Mouse (Mus musculus) frontal cortex, adult (tissue): ENCODE data around the gene Tec.

Experiments
- ATAC-seq: cut with Nextera tagmentation; 2 replicates; pipeline ENCODE4 v1.9.2; 2017; ENCODE audit warnings: mild to moderate bottlenecking, moderate library complexity, mixed read lengths; ENCODE audit not compliant: low TSS enrichment

The Tec gene

DNA sequence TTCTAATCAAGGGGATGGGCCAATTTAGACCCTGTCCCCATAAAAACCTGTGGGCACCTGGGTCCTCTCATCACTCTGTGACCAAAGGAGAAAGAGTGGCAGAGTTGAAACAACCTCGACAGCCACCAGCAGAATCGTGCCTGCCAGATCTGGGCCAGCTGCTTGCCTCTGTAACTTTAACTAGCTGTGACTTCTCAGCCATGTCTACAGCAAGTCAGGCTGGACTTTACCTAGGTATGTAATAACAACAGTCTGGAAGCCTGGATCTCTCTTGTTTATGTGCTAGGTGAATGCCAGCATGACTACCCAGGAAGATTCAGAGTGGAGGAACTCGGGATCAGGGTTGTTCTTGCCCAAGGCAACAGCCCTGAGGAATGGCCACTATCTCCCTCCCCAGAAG is 83.6 kb downstream of the Tec start:
- ATAC-seq: no peak

DNA sequence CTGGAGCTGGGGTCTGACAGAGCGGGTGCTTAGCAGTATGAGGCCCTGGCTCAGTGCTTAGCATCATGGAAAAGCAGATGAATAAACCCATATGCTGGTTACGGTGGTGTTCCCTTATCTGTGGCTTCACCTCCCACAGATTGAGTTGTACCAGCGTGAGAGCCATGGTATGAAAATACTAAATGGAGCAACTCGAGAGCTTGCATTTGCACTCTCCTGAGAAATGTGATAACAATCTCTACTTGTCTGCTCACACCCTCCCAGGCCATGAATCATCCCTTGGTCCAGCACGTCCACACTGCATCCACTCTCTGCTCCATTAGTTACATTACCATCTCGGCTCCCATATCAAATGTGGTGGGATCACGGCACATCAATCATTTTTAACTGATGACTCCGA is 84.3 kb downstream of the Tec start:
- peak; percentile 97 for ATAC-seq

DNA sequence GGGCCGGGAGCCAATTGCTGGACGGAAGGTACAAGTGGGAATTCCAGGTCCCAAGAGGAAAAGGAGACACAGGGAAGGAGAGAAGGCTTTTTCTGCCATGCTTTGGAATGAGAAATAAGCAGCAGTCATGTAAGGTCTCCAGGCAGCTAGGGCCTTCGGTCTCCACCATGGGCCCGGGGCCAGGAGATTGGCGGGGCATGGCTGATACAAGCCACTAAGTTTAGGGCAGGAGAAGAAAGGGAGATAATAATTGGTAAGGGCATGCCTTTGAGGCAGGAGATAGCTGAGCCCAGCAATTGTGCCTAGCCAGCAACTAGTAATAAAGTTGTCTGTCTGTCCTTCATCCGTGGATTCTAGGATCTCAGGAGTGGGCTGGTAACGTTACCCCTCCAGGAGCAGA is 85.2 kb downstream of the Tec start:
- ATAC-seq: no peak

DNA sequence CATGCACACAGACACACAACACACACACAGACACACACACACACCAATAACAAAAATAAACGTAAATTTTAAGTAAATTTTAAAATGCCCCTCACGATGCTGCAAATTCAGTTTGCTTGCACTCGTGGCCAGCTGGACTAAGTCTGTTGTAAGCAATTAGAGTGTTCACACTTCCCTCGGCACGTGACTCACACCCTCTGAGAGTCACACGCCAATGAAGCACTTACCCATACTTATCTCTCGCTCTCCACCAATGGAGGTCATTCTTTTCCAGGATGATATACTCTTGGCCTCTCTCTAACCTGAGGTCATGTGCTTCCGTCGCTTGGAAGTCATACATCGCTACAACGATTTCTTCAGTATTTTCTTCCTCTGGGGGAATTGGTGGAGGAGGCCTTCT is 86.5 kb downstream of the Tec start:
- no peak for ATAC-seq

DNA sequence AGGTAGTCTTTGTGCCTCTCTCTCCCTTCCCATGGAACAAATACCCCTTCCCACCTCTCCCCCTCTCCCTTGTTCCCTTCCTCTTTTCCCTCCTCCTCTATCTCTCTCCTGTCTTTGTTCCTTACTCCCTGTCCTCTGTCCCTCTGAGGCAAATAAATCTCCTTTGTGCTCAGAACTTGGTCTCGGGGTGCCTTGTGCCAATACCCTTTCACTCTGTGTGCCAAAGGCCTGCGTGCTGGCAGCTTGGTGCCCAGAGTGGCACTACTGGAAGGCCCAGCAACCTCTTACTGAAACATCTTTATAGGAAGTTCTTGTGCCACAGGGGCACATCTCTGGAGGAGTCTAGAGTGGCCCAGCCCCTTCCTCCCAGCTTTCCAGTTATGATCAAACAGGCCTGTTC is 91.7 kb downstream of the Tec start:
- ATAC-seq: no peak

DNA sequence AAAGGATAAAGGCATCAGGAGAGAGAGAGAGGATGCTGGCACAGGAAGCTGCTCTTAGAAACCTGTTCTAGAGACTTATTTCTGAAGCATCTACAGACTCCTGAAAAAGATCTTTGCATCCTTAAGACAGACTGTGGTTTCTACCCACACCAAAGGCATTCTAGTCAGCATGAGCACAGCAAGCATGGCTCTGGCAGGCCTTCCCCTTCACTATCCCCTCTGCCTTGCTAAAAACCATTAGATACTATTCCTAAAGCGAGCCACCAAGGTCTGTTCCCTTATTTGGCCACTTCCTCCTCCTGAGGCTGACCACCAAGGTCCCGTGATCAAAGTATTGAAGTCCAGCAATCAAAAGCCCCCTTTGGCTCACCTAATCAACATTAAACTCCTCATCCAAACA is 92.2 kb downstream of the Tec start:
- no peak for ATAC-seq

DNA sequence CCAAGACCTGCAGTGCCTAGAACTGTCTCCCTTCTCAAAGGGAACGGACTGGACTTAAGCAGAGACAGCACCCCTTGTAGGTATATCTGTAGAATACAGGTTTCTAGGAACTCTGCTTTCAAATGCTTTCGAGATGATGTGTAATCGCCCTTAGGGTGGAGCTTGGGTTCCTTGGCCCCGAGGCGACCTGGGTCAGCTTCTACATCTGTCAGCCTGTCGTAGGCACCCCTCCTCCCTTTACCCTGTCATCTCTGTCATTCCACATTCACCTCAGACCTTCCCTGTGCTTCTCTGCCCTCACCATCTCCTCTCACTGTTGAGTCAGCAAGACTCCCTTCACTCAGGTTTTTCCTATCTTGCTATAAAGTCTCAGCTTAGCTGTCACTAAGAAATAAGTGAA is 98.4 kb downstream of the Tec start:
- ATAC-seq: no peak

DNA sequence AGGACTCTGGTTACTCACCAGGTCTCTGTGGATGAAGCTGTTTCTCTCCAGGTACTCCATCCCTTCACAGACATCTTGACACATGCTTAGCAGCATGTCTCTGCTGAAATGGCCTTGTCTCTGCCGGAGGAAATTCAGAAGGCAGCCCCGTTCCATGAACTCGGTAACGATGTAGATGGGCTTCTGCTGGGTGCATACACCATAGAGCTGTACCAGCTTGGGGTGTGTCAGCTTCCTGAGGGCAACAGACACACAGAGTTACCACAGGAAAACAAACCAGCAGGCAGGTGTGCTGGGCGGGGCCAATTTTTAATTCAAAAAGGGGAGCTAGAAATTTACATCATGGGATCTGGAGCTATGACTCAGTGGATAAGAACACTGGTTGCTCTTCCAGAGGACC is 104.7 kb downstream of the Tec start:
- no peak for ATAC-seq

DNA sequence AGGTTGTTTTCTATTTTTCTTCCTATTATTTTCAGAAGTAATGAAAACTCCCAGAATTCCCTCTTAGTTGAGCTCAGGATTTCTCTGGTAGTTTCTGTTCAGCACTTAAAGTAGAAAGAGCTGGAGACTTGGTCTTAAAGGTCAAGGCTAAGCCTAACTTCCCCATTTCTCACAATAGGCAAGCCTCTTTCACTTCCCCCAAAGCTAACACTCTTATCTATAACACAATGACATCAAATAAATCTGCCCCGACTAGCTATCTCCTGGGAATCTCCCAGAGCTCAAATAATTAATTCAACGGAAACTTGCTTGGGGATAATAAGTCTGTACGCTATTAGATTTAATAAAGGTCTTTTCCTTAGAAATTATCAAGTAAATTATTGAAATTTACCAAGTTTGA is 105.3 kb downstream of the Tec start:
- no peak for ATAC-seq

DNA sequence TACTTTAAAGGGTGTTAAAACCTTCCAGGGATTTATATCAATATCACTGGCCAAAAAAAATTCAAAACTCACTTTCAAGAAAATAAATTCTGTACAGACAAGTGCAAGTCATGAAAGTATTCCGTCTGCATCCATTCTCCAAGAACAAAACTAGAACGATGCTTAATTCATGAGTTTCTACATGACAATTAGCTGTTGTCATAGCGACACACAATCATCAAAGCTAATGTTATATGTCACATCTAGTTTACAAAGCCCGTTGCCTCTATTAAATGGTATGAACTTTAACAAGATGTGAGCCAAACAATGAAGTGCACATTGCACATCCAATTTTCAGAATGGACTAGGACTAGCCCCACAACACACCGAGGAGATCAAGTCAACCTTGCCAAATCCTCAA is 106.5 kb downstream of the Tec start:
- ATAC-seq: no peak

DNA sequence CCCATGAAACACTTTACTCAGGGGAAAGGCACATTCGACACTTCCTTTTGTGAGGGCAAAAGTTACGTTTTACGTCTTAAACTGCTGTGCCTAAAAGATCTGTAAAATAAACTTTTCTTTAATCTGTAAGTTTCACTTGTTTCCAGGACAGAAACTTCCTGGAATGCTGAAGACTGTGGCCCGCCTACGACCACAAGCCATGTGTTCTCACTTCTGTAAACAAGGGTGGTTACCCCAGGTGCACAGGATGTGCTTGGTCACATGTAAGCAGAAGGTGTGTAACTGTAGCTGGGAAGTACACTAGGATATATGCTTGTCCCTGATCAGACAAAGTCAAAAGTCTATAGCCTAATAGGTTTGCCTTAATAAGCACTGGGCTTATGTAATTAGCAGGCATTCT is 107.0 kb downstream of the Tec start:
- ATAC-seq: no peak

DNA sequence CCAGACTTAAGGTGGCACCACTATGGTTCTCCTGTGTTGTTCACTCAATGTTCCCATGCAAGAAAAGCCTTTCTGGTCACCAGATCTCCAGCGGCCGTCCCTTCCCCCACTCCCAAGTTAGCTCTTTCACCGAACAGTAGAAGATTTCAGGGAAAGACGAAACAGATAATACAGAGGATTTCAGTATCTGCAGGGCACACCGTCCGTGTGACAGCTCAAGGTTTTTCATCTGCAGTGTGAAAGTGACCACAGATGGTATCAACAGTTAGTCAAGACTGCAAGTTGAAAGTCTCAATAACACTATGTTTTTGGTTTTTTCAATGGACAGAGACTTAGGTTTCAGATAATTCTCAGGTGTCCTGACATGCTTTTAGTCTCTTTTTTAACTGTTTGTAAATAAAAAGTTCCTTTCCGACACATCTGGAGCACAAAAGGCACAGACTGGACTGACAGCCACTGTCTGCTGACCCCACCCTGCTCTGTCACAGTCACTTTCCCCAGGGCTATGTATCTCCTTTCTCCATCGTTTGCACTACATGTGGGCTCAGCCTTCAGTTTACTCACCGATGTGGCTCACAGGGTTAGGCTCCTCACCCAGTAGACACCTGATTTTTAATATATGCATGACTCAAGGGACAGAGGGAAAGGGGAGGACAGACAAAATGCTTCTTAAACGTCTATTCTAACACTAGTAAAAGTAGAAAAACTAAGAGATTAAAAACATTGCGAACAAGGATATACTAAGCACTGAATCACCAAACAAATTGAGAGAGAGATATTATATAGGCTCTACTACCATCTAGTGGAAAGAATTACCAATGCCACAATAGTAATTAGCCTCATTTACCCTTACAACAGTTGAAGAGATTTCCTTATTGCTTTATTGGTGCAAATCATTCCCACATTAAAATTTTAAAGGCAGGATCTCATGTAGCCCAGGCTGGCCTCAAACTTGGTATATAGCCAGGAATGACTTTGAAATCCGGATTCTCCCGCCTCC is 109.1 kb downstream of the Tec start:
- ATAC-seq: peak; percentile 77

DNA sequence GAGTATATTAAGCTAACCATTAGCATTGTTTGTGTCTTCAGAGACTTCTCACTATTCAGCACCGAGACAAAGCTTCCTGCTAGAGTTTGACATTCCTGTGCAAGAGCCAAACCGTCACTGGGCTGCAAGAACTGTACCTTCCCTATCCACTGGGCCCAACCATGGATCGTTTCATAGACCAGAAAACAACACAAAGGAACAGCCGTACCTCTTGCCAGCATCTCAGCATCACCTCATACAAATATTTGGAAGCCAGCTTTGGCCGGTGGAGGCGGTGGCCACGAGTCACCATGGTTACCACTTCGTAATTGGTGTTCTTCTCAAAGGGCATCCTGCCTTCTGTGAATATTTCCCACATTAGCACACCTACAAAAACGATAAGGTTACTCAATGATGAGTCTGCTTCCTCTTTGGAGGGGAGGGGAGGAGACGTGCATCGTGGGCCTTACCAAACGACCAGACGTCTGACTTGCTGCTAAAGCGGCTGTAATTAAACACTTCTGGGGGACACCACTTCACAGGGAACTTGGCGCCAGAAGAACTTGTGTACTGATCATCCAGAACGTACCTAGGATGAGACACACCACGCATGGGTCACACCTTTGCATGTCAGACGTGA is 111.0 kb downstream of the Tec start:
- ATAC-seq: no peak

DNA sequence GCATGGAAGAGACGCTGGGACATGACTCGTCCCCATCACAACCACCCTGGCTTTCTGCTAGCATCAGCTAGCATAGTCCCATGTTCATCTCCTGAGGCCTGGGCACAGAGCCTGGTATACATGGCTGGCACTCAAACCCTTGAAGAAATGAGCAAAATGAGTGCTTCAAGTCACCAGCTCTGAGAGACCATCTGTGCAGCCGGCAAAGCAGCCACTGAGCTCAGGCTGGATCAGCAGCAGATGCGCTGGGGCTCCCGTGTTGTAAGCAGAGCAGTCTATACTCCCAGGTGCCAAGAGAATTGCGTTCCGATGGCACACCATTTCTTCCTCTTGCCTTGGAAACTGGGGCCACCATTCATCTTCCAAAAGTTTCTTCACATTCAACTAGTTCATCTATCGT is 112.3 kb downstream of the Tec start:
- peak; percentile 90 for ATAC-seq

DNA sequence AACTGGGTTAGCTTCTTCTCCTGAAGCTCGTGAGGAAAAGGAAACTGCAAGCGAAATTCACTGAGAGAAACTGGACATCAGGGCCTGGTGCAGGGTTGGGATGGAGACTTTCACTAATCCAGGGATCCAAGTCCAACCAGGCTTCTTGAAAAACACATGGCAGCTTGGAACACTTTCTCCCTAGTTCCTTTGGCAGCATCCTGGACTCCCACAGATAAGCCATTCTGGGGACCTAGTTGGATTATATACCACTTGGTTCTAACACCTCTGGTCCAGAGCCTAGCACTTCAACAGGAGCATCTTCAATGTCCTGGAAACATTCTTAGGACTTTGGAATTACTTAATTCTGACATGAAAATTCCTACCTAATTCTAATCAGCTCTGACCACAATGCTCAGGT is 113.2 kb downstream of the Tec start:
- peak; percentile 58 for ATAC-seq

DNA sequence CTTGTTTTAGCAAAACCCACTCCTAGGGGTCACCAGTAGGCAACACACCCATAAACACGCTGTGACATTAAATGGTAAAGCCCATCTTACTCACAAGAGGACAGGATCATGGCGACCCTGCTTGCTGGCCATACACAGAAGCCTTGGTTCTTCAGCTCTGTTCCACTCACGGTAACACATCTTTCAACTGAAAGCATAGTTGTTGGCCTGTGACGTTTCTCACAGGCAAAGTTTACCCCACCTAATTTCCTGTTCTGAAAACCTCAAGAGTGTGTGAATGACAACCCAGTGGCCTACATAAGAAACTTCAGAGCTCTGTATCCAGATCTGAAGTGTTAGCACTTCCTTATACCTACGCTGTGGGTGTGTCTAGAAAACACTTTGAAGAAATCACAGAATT is 115.7 kb downstream of the Tec start, which contains the start of gene Txk:
Gene Txk, minus strand, starts transcription at position 193 of the 400 bp plus-strand sequence.
- ATAC-seq: no peak

DNA sequence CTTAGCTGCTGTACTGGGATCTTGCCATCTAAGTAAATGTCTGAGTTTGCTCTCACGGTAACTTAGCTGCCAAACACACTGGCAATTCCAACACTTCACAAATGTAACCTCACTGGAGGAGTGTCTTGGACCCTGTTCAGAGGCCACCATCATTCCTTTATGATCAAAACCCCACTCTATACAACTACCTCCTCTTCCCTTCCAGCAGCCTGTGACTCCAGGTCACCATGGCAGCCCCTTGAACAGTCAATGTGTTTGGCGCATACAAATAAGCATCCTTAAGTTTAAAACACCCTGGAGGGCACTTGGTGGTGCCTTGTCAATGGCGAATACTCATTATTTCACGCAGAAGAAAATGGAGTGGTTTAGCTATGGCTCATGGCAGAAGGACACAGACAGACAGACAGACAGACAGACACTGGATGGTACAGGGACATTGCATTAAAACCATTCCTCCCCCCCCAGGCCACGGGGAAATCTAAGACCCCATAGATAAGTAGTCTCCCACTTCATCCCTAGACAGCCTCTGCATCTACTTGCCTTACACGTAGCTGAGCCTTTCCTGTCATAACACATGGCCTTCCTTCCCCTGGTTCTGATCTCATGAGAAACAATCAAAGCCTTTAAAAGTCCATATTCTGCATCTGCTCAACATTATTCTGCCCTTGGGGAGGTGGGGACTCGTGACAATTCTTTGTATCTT is 117.1 kb downstream of the Tec start:
- no peak for ATAC-seq

DNA sequence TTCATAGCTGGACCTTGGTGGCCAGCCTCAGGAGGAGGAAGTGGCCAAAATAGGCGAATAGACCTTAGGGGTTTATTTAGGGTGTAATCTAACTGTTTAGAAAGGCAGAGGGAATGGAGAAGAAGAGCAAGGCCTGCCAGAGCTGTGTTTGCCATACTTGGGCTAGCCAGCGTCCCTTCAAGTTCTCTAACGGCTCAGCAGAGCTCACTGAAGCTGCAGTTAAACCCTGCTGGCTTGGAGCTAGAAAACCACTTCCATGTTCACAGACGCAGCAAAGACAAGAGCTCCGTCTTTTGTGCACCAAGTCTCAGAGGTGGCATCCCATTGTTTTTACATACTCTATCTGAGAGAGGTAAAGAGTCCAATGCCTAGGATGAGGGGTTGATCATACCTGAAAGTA is 118.1 kb downstream of the Tec start:
- ATAC-seq: no peak

DNA sequence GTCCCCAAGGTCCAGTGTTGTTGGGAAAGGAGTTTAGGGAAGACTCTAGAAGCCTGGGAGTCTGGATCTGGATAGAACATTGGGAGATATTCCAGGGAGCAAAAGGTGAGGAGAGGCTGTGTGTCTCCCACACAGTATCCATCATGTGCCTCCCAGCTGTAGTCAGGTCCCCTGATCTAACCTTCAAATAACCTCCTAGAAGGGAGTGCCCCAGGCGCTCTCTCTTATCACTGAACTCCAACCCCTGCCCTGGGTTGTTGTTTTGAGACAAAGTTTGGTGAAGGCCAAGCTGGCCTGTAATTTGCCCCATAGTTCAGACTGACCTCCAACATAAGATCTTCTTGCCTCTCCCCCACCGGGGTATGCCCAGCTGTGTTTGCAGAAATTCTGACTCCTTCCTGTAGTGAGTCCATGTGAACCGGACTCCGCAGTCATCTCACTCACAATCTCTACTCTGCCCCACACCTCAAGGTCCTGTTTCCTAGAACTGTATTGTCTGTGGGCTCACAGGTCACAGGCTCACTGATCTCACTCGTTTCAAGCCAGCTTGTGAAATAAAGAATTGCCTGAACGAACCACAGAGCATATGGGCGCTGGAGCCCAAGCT is 119.5 kb downstream of the Tec start:
- no peak for ATAC-seq

DNA sequence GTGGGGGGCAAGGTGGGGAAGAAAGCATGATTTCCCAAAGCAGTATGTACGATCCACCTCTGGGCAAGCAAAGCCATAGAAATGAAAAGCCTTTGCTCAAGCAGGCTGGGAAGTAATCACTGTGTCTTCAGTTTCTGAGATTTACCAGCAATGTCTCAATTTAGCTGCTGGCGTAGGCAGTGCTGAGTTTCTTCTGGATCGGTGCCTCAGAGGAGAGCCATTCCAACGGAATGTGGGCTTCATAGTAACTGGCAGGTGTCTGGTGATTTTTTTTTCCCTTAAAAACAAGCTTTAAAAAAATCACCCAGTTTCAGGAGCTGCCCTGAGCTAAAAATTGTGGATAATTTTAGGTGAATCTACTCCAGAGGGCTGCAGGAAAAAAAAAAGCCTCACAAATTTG is 120.9 kb downstream of the Tec start:
- ATAC-seq: peak; percentile 98

DNA sequence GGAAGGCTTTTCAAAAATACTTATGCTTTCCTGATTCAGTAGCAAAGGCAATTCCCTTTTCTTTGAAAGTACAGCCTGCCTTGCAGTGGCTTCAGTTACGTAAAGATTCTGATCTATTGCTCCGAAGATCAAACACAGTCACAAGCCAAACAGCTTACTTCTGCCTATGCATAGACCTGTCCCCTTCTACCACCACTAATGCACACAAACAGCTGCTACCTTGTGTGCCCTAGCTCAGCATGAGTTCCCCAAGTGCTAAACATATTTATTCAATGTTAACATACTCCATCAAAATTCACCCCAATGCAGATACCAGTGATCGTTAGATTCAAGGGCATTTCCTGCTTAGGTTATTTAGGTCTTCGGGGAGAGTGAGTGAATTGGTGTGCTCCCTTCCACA is 121.8 kb downstream of the Tec start:
- peak; percentile 2; the same call in 1 of the 2 replicates for ATAC-seq

DNA sequence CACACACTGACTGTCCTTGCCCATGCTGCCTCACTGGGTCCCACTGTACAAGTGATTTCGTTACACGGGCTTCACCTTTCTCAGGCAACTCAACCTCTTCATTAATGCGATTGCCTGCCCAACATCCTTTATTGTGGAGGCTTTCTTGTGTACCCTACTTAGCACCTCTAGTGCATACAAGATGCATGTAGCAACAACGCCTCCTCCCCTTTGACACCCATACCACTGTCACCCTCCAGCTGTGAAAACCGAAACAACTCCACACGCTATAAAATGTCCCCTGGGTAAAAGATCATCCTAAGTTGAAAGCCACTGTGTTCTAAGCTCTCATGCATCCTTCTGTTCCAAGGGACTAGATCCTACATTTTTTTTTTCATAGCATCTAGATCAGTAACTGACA is 125.2 kb downstream of the Tec start:
- no peak for ATAC-seq
